Mouse (Mus musculus) ovary, postnatal 10 days (tissue): Measurements from ENCODE around the gene Pcbp4.
"Not testable (repeated sequence)": the region's sequence is repeated elsewhere in the genome, so short reads cannot be mapped to it uniquely, and the experiment has no call there.

Experiments used
- DNase-seq: peaks from one replicate; pipeline ENCODE4 v3.0.0; 2022; ENCODE audit warnings: low spot score

Pcbp4 gene

GRCm38 (mm10) chr9:106482578-106483115, 29.6 kb downstream of the Pcbp4 start:
- no peak for DNase-seq

DNA sequence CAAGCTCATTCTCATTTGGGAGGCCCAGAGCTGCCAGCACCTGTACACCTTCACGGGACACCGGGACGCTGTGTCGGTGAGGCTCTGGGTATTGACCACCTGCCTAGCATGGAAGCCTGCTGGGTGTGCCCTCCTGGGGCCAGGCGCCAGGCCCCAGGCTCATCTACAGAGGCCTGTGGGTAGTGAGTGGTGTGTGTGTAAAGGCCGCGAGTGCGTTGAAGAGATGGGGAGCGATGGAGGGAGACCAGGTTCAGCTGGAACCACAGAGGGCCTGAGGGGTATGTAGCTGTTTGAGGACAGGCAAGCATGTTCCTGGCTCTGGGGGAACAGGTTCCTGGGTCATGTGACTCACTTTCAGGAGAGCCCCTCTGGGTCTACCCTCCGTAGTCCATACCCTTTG, 30.0 kb downstream of the Pcbp4 start:
- DNase-seq = no peak

- DNase-seq = no peak
Measured at GRCm38 (mm10) chr9:106483606-106484005, 30.5 kb downstream of the Pcbp4 start.

DNA sequence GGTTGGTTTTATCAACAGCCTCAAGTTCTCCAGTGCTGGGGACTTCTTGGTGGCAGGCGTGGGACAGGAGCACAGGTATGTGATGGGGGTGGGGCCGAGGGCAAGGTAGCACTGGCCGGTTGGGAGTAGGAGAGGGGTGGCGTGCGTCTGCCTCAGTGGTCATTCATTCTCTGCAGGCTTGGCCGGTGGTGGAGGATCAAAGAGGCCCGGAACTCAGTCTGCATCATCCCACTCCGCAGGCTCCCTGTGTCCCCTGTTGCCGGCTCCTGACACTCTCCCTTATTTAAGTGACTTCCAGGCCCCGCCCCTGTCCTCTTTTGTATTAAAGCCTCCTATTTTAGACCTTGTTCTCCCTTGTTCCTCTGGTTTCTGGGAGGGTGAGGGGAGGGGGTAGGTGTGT, 32.0 kb downstream of the Pcbp4 start:
- DNase-seq = no peak

DNA sequence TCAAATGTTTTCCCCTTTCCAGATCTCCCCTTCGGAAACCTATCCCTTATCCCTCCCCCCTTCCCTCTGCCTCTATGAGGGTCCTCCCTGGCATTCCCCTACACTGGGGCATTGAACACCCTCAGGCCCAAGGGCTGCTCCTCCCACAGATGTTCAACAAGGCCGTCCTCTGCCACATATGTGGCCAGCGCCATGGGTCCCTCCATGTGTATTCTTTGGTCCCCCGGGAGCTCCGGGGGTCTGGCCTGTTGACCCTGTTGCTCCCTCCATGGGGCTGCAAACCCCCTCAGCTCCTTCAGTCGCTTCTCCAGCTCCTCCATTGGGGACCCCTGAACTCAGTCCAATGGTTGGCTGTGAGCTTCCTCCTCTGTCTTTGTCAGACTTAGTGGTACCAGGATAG, 34.5 kb downstream of the Pcbp4 start:
- not testable (repeated sequence) for DNase-seq

- no peak for DNase-seq
Measured at GRCm38 (mm10) chr9:106499667-106500066, 46.6 kb downstream of the Pcbp4 start, which contains the start of gene Iqcf1. Gene Iqcf1, plus strand, starts transcription at chr9:106499967.

- no peak for DNase-seq
Measured at GRCm38 (mm10) chr9:106501846-106502245, 48.8 kb downstream of the Pcbp4 start.

DNA sequence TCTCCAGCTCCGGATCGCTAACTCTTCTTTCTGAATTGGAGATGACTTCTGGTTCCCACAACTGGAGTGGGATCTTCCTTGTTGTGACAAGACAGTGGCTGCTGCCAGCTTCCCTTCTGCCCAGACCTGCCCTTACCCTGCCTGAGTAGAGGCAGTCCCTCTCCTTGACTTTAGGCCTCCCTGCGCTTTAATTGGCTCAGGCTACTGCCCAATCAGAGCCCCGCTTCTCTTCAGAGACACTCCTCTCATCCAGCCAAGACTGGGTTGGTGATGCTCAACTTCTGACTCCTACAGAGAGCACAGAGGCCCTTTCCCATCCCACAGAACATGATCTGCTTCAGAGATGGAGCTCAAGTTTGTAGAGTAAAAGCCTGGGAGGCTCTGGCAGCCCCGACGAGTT, 51.2 kb downstream of the Pcbp4 start:
- DNase-seq = no peak

DNA sequence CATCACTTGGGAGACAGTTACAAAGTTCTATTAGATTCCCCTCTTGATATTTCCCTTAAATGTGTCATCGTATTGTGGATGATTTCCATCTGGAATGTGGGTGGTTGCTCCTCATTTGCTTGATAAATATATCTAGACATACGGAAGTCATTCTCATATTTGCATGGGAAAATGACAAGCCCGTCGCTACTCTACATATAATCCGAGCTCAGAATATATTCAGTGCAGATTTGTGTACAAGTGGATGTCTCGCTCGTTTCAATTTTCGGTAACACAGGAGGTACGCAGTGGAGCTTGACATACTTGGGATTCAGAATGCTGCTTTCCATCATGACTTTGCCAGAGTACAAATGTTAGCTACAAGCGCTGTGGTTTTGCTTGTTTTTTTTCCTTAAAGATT, 56.3 kb downstream of the Pcbp4 start:
- DNase-seq = no peak

- DNase-seq = no peak
Measured at GRCm38 (mm10) chr9:106512729-106513450, 59.8 kb downstream of the Pcbp4 start.

DNA sequence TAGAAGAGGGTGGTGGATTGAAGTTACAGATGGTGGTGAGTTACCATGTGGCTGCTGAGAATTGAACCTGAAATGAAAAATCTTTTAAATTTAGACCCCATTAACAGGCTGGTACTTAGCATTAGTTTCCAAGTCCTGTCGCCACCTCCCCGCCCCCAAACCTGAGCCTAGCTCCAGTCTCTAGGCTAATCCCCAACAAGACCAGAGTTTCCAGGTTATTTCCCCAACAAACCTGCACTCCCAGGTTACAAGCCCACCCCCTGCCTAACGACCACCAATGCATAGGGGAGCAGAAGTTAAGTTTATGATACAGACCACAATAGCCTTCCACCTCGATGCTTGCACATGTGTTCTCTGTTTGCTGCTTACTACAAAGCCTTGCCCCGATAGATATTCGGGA, 60.5 kb downstream of the Pcbp4 start:
- DNase-seq = no peak
